Mouse (Mus musculus) heart, postnatal 14 days (tissue): ENCODE results near the gene C330007P06Rik. TPM values are rescaled to one million over a fixed set of nuclear protein-coding genes. Genes with fewer than 3 reads are reported as not detected.
A peak's percentile ranks its signal among the peaks of the same experiment; 100 is the strongest.

Source experiments
- DNase-seq, 2 experiments: peaks; one replicate each; pipeline ENCODE4 v3.0.0; 2021 to 2022
- intact Hi-C: fragments of 180-260 bp; cut with DNase I; formaldehyde crosslinking; loops from one replicate; pipeline ENCODE4 v1.15.1; 2025
- total RNA-seq, 2 experiments: library from RNA; stranded (reverse); gene quantifications; 2 replicates each; pipeline ENCODE4 v1.2.3; 2021

Gene C330007P06Rik
- total RNA-seq, 2 experiments from 2014 or later: 16.3 to 17.4 TPM

DNA sequence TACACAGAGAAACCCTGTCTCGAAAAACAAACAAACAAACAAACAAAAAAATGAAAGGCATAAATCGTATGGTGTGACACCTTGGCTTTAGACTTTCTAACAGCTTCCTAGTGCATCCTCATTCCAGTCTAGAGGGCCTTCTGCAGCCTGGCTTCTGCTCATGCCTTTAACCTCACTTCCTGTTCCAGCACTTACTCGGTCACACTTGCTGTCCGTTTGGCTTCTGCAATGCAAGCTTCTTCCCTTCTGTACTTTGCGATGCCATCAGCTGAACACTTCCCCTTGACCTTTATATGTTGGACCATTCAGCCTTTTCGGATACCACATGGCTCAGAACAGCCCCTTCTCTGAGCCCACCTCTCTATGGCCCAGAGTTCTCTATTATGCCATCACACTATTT lies 32.2 kb downstream of the C330007P06Rik start:
- intact Hi-C loops: no loop called here
- DNase-seq: no peak

DNA sequence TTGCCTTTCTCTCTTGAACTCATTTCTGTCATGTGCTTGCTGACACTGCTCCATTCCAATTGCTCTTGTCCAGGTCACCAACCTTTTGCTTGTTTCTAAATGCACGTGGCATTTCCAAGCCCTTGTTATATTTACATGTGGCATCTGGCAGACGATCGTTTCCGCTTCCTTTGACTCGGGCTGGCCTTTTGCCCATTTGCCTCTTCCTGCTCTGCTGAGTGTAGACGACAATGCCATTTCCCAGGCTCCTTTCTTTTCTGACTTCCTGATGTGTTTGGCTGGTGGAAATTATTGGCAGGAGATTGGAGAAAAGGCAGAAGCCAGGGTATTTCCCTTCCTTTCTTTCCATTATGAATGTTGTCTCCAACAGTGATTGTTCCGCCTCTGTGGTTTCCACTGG lies 34.5 kb downstream of the C330007P06Rik start:
- peak; percentile 19 to 51 for DNase-seq
- intact Hi-C loops: no loop called here

- intact Hi-C loops: no loop called here
- no peak for DNase-seq
Observed at GRCm38 (mm10) chrX:36837069-36837676, 36.7 kb downstream of the C330007P06Rik start.

DNA sequence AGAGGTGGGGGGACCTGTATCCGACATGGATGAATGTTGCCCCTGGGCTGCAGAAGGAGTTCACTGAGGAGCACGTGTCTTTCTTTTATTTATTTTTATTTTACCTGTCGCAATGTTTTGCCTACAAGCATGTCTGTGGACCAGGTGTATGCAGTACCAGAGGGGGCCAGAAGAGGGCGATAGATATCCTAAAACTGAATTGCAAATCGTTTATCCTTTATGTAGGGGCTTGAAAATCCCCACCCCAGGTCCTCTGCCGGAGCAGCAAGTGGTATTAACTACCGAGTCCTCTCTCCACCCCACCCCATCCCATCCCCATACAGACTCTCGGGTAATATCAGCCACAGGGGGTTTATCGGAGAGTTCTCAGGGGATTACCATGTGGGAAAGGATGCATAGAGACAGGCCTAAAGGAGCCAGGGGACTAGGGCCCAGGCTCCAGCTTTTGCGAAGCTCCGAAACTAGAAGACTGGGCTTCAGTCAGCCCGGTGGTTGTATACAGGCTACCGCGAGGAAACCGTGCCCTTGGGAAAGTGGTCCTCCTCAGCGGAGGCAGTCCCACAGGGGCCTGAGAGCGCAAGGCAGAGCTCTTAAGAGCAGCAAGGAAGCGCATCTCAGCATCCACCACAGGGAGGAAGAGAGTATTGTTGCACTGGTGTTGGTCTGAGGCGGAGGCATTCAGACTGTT lies 40.4 kb downstream of the C330007P06Rik start:
- DNase-seq: peak; percentile 54 to 74
- intact Hi-C loops: loop anchor here (5.0 kb wide), 2 partner anchors 69 to 189 kb away; partner anchors contain the start of gene Nkrf

GRCm38 (mm10) chrX:36831632-36832031 lies 42.3 kb downstream of the C330007P06Rik start:
- intact Hi-C loops: loop anchor here (5.0 kb wide), 2 partner anchors 71 to 191 kb away; partner anchors contain the start of gene Nkrf
- DNase-seq: peak; percentile 11 to 25

- intact Hi-C loops: loop anchor here (5.0 kb wide), 2 partner anchors 72 to 192 kb away; partner anchors contain the start of gene Nkrf
Observed at GRCm38 (mm10) chrX:36830271-36830670, 43.6 kb downstream of the C330007P06Rik start.

GRCm38 (mm10) chrX:36826873-36827272 lies 47.0 kb downstream of the C330007P06Rik start:
- intact Hi-C loops: no loop called here
- DNase-seq: no peak

More at GRCm38 (mm10) chrX:36830271-36830670, 43.6 kb downstream of the C330007P06Rik start:
- peak; percentile 49 to 67 for DNase-seq

DNA sequence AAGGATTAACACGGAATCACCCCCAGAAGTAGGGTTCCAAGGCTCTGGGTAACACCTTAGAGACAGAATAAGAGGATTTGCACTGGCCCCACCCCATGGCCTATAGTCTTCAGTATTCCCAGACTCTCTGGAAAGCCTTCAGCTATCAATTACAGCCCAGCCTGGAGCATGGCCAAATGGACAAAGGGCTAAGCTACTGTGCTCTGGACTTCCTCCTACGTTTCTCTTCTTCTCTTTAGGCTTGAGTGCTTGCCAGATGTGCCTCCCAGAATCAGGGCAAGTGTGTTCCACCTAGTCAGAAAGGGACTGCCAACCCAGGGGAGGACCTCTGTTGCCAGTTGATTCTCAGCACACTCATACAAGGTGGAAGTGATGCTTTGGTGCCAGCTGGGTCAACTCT lies 48.9 kb downstream of the C330007P06Rik start:
- intact Hi-C loops: no loop called here
- DNase-seq: no peak

DNA sequence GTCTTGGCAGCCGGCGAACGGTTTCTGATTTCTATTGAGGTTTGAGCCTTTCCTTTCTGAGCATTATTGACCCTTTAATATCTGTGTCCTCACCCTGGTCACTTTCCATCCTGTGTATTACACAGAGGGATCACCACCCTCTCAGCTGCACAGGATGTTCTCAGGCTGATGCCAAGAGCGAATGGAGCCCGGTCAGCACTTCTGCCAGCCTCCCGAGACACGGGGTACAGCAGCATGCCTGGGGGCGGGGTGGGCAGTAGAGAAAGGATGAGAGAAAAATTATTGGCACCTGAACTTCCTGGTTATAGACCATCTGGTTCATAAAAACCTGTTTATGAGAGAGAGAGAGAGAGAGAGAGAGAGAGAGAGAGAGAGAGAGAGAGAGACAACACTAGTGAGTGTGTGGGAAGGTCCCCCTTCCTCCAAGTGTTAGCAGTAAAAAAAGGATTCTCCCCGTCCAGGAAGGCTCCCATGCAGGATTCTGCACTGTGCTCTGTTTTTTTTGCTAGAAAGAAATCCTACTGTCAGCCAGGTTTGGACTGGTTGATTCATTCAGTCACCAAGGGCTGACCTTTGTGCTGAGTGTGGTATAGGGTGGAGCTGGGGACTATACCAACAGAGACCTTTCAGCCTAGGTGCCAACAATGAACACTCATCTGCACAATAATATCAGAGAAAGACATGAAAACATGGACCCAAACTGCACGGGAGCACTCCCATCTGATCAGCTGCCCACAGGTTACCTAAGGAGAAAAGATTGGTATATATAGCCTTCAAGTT lies 49.8 kb downstream of the C330007P06Rik start:
- intact Hi-C loops: no loop called here
- DNase-seq: no peak

- DNase-seq: peak; percentile 27 to 47
- intact Hi-C loops: loop anchor here (2.0 kb wide), 1 partner anchor 59 kb away; no protein-coding TSS in a partner anchor
Observed at GRCm38 (mm10) chrX:36820201-36820600, 53.7 kb downstream of the C330007P06Rik start.

GRCm38 (mm10) chrX:36819575-36819974 lies 54.3 kb downstream of the C330007P06Rik start:
- intact Hi-C loops: no loop called here

DNA sequence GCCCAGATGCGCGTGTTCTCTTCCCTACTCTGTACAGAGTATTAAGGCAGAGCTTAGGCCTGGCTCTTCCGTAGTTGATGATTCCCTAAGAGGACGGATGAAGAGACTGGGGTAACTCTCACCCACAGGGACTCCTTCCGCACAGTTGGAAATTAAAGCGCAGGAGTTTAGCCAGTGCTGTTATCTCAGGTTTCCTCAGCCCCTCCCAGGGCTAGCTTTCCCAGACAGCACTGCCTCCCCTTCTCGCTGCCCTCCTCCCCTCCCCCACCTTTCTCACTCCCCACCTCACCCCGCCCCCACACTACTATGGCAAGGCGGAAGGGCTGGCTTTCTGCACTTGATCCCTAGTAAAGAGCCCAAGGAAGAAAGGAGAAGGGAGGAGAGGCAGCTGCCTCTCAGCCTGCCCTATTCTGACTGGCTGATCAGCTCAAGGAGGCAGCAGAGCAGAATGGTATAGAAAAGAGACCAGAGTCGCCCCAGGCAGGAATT lies 56.9 kb downstream of the C330007P06Rik start:
- no peak for DNase-seq
- intact Hi-C loops: no loop called here

More at GRCm38 (mm10) chrX:36819575-36819974, 54.3 kb downstream of the C330007P06Rik start:
- DNase-seq: no peak

DNA sequence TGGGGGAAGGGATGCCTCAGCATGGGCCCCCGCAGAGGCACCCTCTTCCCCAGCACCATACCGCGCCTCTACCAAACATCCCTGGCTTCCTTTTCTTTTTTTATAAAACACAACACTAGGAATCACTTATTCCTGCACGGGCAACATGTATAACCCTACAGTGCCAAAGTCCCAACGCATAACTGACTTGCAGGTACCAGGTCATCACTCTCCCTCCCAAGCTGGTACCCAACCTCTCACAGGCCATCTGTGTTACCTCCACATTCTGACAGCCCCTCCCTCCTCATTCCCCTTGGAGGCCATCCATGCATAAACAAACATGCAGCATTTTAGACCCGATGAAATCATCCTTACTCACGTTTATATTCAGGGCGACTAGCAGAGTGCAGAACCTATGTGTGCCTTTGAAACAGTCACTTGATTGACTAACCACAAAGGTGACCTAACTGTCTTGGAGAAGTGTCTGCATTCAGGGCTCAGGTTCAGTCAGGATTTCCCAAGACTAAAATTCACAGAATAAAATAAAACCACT lies 57.5 kb downstream of the C330007P06Rik start:
- no peak for DNase-seq
- intact Hi-C loops: no loop called here

DNA sequence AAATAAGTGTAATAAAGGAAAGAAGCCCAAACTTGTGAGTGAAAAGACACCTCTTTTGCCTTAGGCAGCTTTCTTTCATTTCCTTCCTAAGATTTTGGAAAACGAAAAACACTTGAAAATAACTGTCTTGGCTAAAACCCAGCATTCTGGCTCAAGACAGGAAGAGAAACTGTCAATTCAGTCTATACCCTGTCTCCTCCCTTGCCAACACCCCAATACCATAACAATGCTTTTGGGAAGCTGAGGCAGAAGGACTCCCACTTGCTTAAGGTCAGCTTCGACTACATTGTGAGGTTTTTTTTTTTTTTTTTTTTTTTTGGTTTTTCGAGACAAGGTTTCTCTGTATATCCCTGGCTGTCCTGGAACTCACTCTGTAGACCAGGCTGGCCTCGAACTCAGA lies 58.5 kb downstream of the C330007P06Rik start:
- intact Hi-C loops: no loop called here

GRCm38 (mm10) chrX:36815022-36815421 lies 58.9 kb downstream of the C330007P06Rik start:
- intact Hi-C loops: no loop called here
- DNase-seq: no peak

More for the DNA sequence above, 58.5 kb downstream of the C330007P06Rik start:
- DNase-seq: no peak

DNA sequence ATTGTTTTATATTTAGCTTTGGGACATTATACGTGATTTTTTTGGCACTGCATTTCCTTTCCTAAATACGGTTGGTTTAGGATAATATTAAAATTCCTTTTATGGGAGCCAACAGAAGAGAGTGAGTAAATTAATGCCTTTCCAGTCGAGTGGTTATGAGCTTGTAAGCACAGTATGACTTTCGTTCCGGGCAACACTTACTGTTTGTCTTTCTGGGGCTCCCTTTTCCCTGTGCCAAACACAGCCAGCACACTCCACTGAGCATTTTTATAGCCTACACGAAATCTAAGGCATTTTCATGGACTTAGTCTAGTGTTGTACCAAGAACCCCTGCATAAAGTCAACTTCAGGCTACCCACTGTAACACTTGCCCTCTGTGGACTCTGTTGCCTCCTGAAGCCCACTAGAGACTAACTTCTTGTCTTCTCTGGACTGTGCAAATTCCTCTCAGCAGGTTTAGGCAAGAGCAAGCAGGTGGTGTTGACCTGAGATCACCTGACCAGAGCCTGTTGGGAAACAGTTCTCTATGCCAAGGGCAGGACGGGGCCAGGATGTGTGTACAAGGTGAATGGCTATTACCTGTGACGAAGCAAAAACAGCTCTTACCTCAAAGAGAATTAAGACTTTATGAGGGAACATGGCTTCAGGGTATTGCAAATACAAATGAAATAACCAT lies 59.6 kb downstream of the C330007P06Rik start:
- DNase-seq: no peak
- intact Hi-C loops: no loop called here

DNA sequence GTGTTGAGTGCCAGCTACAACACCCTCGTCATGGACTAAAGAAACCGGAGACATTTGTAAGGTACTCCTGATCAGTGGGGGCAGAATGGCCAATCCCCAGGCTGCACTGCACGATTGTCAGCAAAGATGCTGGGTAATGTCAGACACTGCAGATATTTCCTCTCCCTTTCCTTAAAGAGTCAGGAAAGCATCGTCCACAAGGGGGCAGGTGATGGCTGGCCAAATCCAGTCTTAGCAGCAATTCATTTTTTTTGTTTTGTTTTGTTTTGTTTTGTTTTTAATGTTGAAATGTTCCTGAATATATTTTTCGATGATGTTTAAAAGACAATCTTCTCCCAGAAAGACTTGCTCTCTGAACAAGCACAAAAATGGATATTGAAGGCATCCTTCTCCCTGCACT lies 62.5 kb downstream of the C330007P06Rik start:
- DNase-seq: peak in 1 of 2 experiments; percentile 43
- intact Hi-C loops: no loop called here

DNA sequence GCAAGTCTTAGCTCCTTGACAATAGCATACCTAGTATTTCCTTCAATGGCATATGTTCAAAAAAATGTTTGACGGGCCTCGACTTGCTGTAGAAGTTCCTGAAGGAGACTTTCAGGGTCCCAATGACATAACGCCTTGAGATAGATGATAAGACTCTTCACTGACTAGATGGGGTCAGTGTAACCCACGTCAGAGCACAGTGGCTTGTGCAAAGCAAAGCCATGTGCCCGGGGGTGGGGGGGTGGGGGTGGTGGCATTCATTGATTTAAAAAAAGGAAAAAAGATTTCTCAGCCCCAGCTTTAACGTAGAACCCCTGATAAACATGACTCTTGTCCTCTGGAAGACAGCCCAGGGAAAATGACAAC lies 65.6 kb downstream of the C330007P06Rik start:
- DNase-seq: no peak
- intact Hi-C loops: loop anchor here (5.0 kb wide), 1 partner anchor 46 kb away; no protein-coding TSS in a partner anchor

DNA sequence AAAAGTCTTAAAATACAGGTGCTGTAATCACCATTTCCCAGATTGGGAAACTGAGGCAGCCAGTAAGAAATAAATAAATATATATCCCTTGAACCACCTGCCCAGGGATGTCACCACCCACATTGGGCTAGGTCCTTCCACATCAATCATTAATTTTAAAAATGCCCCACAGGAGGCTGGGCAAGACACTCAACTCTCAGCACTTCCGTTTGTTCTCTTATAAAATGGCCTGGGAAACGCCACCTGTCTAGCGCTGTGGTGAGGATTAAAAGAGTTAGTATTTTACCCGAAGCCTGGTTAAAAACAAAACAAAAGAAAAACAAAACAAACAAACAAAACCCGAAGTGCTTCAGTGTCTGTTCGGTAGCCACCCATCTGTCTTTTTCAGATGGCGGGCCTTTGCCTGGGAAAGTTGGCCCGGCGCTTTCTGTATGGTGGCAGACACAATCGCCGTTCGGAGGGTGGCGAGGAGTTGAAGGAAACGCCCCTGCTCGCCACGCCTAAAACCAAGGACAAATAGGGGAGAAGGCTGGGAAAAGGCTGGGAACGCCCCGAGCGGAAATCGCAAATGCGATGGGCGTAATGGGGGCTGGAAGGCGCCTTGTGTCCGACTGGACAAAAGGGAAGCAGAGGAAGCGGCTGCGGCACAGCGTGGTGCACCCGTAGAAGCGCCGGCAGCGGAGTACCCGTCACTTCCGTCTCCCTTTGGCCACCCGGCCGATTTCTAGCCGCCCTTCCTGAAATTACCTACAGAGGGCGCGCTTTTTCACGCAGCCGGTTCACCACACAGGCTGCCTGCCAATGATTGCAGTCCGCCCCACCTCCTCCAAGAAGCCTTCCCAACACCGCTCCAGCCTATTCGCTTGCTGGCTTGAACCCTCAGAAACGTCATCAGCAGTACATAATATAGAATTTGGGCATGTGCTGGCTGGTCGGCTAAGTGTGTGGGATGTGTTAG lies 66.3 kb downstream of the C330007P06Rik start:
- DNase-seq: peak; percentile 81 to 89
- intact Hi-C loops: loop anchor here (5.0 kb wide), 1 partner anchor 45 kb away; no protein-coding TSS in a partner anchor
